Mouse (Mus musculus) kidney, embryonic 16.5 days (tissue): ENCODE measurements around the gene Olfr287. TPM values are rescaled to one million over a fixed set of nuclear protein-coding genes. Genes with fewer than 3 reads are reported as not detected.

Experiments used
- ATAC-seq: fragments of 200-750 bp; cut with Nextera tagmentation; 2 replicates; pipeline ENCODE4 v1.8.0; 2017; ENCODE audit warnings: moderate TSS enrichment; ENCODE audit not compliant: low FRiP score, low TSS enrichment
- H3K27ac ChIP-seq: fragments of 300-500 bp; sonication (generic); 2 replicates; pipeline ENCODE4 v1.5.1; 2014; ENCODE audit warnings: low read length
- H3K27me3 ChIP-seq: fragments of 300-500 bp; sonication (generic); 2 replicates; pipeline ENCODE4 v1.6.1; 2014; ENCODE audit warnings: low read length, control low read depth, mixed read lengths; ENCODE audit not compliant: insufficient read depth
- H3K36me3 ChIP-seq: fragments of 300-500 bp; sonication (generic); 2 replicates; pipeline ENCODE4 v1.6.1; 2014; ENCODE audit warnings: low read length, control low read depth, mixed read lengths; ENCODE audit not compliant: insufficient read depth
- H3K4me1 ChIP-seq: fragments of 300-500 bp; sonication (generic); 2 replicates; pipeline ENCODE4 v1.6.1; 2014; ENCODE audit warnings: low read length, control low read depth, mixed read lengths; ENCODE audit not compliant: insufficient read depth
- H3K4me2 ChIP-seq: fragments of 300-500 bp; sonication (generic); replicated peaks from 2 replicates; pipeline ENCODE4 v1.6.1; 2014; ENCODE audit warnings: low read depth, low read length
- H3K4me3 ChIP-seq: fragments of 300-500 bp; sonication (generic); 2 replicates; pipeline ENCODE4 v1.5.1; 2014; ENCODE audit warnings: mild to moderate bottlenecking, low read length
- H3K9ac ChIP-seq: fragments of 300-500 bp; sonication (generic); replicated peaks from 2 replicates; pipeline ENCODE4 v1.6.1; 2014; ENCODE audit warnings: low read length
- H3K9me3 ChIP-seq: fragments of 300-500 bp; sonication (generic); 2 replicates; pipeline ENCODE4 v1.6.1; 2016; ENCODE audit warnings: low read length, control low read depth
- WGBS: fragments of 180-500 bp; shearing (Covaris S2); extraction: QIAGEN DNeasy Blood & Tissue Kit; methylation state at CpG from one replicate; pipeline ENCODE4 v1.1.7; 2014; 5-methylcytosine and 5-hydroxymethylcytosine counted together
- polyA plus RNA-seq: library from polyadenylated mRNA; unstranded; fragments of >200 nt; fragmentation: Nextera tagmentation; extraction: Ambion mirVana; gene quantifications from 2 replicates; pipeline ENCODE4 v1.2.1, GENCODE M21; 2015

Olfr287 gene
- polyA plus RNA-seq = not detected in 2 replicates

DNA sequence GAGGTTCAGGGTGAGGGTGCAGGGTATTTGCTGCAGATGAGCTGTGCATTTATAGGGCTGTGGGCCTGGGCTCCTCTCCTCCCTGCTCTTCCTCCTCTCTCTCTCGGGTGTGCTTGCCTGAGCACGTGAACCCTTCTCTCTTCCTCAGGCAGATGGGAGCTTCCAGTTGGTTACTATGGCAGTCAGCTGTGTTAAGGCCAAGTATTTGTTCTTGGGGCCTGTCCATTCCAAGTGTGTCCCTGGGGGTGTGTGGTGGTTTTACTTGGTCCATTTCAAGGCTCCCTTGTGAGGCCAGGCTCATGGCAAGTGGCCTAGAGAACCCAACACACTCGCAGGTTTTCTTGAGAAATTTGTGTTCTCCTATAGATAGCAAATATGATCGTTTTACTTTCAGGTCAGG lies at the start of gene Olfr287, which contains the start of gene Gm44579:
TSS of gene Olfr287 (minus strand) at position 180 of the 400 bp plus-strand sequence.
TSS of gene Gm44579 (minus strand) at position 101 of the 400 bp plus-strand sequence.
- H3K4me1 ChIP-seq = no peaks in the 10 kb centered on the region
- no peak for ATAC-seq
- no peak within 1 kb of the TSS for H3K9ac ChIP-seq
- 60% methylated on average over 4 of the region's 4 CpGs for WGBS
- no peak within 1 kb of the TSS for H3K4me2 ChIP-seq
- no peaks in the 10 kb centered on the region for H3K27me3 ChIP-seq
- no peak within 1 kb of the TSS for H3K27ac ChIP-seq
- no peaks in the 10 kb centered on the region for H3K36me3 ChIP-seq
- H3K4me3 ChIP-seq = no peak within 1 kb of the TSS
- no peaks in the 10 kb centered on the region for H3K9me3 ChIP-seq

DNA sequence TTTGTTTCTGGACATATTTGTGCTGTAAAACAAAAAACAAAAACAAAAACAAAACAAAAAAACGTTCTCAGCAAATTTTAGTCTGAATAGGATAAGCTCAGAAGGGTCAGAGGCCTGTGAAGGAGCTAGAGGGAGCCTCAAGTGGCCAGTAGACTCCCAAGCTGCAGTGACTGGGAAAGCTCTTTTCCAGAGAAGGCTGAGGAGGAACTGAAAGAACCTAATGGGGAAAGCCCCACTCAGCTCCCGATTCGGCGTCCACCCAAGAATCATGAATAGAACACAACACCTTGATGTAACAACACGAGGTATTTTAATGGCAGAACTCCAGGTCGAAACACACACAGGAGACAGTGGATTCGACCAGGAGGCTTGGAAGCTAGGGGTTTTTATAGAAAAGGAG lies 36.9 kb upstream of the Olfr287 start:
- Histone ChIP-seq H3K4me2 (no peak overlapping the region), H3K9ac (no peak overlapping the region), H3K27ac (no peak overlapping the region), H3K9me3 (no peaks in the 10 kb centered on the region), H3K4me3 (no peak overlapping the region), H3K36me3 (no peaks in the 10 kb centered on the region), H3K27me3 (no peaks in the 10 kb centered on the region), H3K4me1 (no peaks in the 10 kb centered on the region)
- 87% methylated on average over 7 of the region's 7 CpGs for WGBS
- ATAC-seq = no peak

DNA sequence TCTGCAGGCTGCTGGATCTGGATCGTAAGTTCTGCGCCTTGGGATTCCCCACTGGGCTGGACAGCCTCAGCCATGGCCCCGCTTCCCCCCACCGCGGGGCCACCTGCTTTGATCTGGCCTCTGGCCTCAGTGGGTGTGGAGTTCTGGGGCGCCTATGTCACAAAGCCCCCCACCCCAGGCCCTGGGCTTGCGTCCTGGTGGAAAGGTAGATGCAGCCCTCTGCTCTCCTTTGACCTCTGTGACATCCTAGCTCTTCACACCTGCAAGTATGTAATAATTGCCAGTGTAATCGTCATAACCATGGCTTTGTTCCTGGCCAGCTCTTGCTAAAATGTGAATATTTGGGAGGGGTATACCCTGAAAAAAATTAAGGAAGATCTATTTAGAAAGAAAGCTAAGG lies 36.3 kb upstream of the Olfr287 start, which contains the start of gene H1fnt:
TSS of gene H1fnt (minus strand) at position 101 of the 400 bp plus-strand sequence.
- no peaks in the 10 kb centered on the region for H3K4me1 ChIP-seq
- WGBS = 82% methylated on average over 8 of the region's 8 CpGs
- no peak within 1 kb of the TSS for H3K4me2 ChIP-seq
- ATAC-seq = no peak
- H3K9ac ChIP-seq = no peak within 1 kb of the TSS
- H3K36me3 ChIP-seq = no peaks in the 10 kb centered on the region
- H3K4me3 ChIP-seq = no peak within 1 kb of the TSS
- H3K9me3 ChIP-seq = no peaks in the 10 kb centered on the region
- no peaks in the 10 kb centered on the region for H3K27me3 ChIP-seq
- H3K27ac ChIP-seq = no peak within 1 kb of the TSS

DNA sequence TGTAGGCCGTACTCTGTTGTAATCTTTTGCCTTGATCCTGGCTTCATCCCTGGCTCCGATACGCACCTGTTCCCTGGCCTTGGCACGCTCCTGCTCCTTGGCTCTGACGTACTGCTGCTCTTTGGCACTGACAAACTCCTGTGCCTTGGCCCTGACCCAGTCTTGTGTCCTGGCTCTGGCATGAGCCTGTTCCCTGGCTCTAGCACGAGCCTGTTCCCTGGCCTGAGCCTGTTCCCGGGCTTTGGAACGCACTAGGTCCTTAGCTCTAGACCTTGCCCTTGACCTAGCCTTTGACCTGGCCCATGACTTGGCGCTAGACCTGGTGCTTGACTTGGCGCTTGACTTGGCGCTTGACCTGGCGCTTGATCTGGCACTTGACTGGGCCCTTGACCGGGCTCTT lies 35.4 kb upstream of the Olfr287 start:
- no peaks in the 10 kb centered on the region for H3K27me3 ChIP-seq
- H3K4me2 ChIP-seq = no peak overlapping the region
- no peak overlapping the region for H3K4me3 ChIP-seq
- no peak overlapping the region for H3K27ac ChIP-seq
- H3K9me3 ChIP-seq = no peaks in the 10 kb centered on the region
- H3K9ac ChIP-seq = no peak overlapping the region
- ATAC-seq = no peak
- no peaks in the 10 kb centered on the region for H3K36me3 ChIP-seq
- no peaks in the 10 kb centered on the region for H3K4me1 ChIP-seq
- WGBS = 95% methylated on average over 13 of the region's 13 CpGs

DNA sequence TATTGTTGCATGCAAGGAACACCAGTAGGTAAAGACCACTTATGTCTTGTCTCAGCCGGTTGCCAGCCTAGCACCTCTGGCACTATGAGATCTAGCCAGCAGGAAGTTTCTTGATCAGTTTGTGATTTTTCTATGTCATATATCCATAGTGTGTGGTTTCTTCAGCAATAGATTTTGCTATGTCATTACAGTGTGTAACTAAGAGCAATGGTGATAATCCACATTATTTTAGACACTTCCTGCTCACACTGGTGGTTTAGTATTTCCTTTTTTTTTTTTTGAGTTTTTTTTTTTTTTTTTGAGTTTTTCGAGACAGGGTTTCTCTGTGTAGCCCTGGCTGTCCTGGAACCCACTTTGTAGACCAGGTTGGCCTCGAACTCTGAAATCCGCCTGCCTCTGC lies 14.6 kb upstream of the Olfr287 start:
- Histone ChIP-seq H3K27ac (no peak overlapping the region), H3K4me2 (no peak overlapping the region), H3K36me3 (no peaks in the 10 kb centered on the region), H3K9me3 (no peaks in the 10 kb centered on the region), H3K9ac (no peak overlapping the region), H3K27me3 (no peaks in the 10 kb centered on the region), H3K4me3 (no peak overlapping the region), H3K4me1 (no peaks in the 10 kb centered on the region)
- no peak for ATAC-seq
- 93% methylated on average over 4 of the region's 4 CpGs for WGBS

DNA sequence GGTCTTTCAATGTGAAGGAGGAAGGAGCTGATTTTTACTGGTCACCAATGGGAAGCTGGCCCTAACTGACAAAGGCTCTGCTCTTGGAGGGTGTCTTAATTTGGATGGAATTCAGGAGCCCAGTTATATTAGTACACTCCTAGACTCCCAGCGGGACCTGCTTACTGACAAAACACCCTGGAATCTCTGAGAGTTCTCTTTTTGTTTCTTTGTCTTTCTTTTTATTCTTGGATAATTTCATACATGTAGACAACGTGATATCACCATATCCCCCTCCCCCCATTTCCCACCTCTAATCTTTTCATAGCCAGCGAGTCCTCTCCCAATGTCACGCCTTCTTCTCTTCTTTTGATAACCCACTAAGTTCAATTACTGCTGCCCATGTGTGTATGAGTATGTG lies 13.5 kb upstream of the Olfr287 start, which contains the start of gene Olfr286:
TSS of gene Olfr286 (minus strand) at position 101 of the 400 bp plus-strand sequence.
- ATAC-seq = no peak
- Histone ChIP-seq H3K27ac (no peak within 1 kb of the TSS), H3K9me3 (no peaks in the 10 kb centered on the region), H3K4me2 (no peak within 1 kb of the TSS), H3K4me1 (no peaks in the 10 kb centered on the region), H3K36me3 (no peaks in the 10 kb centered on the region), H3K27me3 (no peaks in the 10 kb centered on the region), H3K9ac (no peak within 1 kb of the TSS), H3K4me3 (no peak within 1 kb of the TSS)
- 83% methylated on average over 4 of the region's 4 CpGs for WGBS

DNA sequence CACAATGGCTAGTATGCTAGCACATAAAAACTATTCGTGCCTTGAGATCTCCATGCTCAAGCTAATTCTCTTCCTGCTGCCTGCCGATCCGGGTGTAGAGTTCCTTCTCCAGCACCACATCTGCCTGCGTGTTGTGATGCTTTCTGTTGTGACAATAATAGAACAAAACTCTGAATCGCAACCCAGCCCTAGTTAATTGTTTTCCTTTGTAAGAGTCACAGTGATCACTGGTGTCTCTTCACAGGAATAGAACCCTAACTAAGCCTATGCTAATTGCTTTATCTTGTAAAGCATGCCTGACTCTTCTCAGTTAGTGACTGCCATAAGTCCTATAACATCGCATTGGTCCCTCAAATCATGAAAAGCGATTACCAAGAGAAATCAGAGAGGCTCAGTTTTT lies 5.2 kb upstream of the Olfr287 start:
- no peaks in the 10 kb centered on the region for H3K9me3 ChIP-seq
- H3K27ac ChIP-seq = no peak overlapping the region
- no peak overlapping the region for H3K4me3 ChIP-seq
- no peak overlapping the region for H3K4me2 ChIP-seq
- H3K9ac ChIP-seq = no peak overlapping the region
- H3K36me3 ChIP-seq = no peaks in the 10 kb centered on the region
- H3K4me1 ChIP-seq = no peaks in the 10 kb centered on the region
- no peaks in the 10 kb centered on the region for H3K27me3 ChIP-seq
- WGBS = 78% methylated on average over 7 of the region's 7 CpGs
- no peak for ATAC-seq

DNA sequence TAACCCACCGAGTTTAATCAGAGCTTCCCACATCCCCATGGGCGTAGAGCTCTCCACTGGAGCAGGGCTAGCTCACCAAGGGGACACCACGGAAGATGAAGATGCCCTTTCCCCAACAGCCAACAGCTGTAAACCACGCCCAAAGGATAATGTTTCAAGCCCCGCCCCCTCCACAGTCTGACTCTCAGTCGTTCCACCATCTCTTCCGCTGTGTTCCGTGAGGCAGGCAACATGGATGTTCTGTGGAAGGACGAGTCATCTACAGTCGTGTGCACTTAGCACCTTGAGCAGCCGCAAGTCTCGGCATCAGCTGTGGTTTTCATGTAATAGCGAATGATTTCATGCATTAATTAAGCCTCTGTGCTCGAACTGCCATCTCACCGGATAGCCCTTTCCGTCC lies 4.8 kb upstream of the Olfr287 start:
- no peak for ATAC-seq
- Histone ChIP-seq H3K36me3 (no peaks in the 10 kb centered on the region), H3K27me3 (no peaks in the 10 kb centered on the region), H3K9me3 (no peaks in the 10 kb centered on the region), H3K27ac (no peak overlapping the region), H3K4me2 (no peak overlapping the region), H3K4me3 (no peak overlapping the region), H3K4me1 (no peaks in the 10 kb centered on the region), H3K9ac (no peak overlapping the region)
- 47% methylated on average over 16 of the region's 16 CpGs for WGBS

DNA sequence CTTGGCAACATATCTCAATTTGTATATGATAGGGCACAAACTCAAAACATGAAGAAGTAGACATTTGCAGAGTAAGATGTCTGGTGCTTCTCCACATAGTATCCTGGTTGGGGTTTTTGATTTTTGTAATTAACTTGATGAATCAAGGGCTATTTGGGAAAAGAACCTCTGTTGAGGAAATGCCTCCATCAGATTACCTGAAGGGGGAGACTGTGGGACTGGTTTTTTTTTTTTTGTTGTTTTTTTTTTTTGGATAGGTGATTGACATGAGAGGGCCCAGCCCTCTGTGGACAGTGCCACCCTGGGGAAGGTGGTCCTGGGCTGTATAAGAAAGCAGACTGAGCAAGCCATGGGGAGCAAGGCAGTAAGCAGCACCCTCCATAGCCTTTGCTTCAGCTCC lies 1.5 kb upstream of the Olfr287 start:
- H3K4me2 ChIP-seq = no peak overlapping the region
- H3K9ac ChIP-seq = no peak overlapping the region
- no peak for ATAC-seq
- H3K36me3 ChIP-seq = no peaks in the 10 kb centered on the region
- no peak overlapping the region for H3K4me3 ChIP-seq
- H3K27me3 ChIP-seq = no peaks in the 10 kb centered on the region
- H3K27ac ChIP-seq = no peak overlapping the region
- H3K4me1 ChIP-seq = no peaks in the 10 kb centered on the region
- no peaks in the 10 kb centered on the region for H3K9me3 ChIP-seq

DNA sequence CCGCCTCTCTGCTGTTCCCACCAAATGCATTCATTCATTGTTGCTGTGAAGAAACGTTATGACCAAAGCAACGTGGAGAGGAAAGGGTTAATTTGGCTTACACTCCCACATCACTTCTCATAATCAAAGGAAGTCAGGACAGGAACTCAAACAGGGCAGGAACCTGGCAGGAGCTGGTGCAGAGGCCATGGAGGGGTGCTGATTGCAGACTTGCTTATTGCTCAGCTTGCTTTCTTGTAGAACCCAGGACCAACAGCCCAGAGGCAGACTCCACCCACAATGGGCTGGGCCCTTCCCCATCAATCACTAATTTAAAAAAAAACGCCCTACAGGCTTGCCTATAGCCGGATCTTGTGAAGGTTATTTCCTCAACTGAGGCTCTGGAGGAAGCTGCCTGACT lies 6.7 kb downstream of the Olfr287 start:
- 51% methylated on average over 5 of the region's 5 CpGs for WGBS

More for the DNA sequence above, 6.7 kb downstream of the Olfr287 start:
- Histone ChIP-seq H3K27ac (no peak overlapping the region), H3K36me3 (no peaks in the 10 kb centered on the region), H3K4me1 (no peaks in the 10 kb centered on the region), H3K4me2 (no peak overlapping the region), H3K9me3 (no peaks in the 10 kb centered on the region), H3K9ac (no peak overlapping the region), H3K4me3 (no peak overlapping the region), H3K27me3 (no peaks in the 10 kb centered on the region)
- no peak for ATAC-seq
